Mouse (Mus musculus) lung, postnatal 4 days (tissue): ENCODE measurements around the gene Negr1.
"Not testable (repeated sequence)": the region's sequence is repeated elsewhere in the genome, so short reads cannot be mapped to it uniquely, and the experiment has no call there.

Experiments used
- DNase-seq, 2 experiments: peaks; one replicate each; pipeline ENCODE4 v3.0.0; 2021

Gene Negr1

GRCm38 (mm10) chr3:157036016-157036415 lies 474.4 kb downstream of the Negr1 start:
- DNase-seq = no peak

GRCm38 (mm10) chr3:157036568-157036967 lies 475.0 kb downstream of the Negr1 start:
- no peak for DNase-seq

GRCm38 (mm10) chr3:157040619-157041018 lies 479.0 kb downstream of the Negr1 start:
- no peak for DNase-seq

GRCm38 (mm10) chr3:157044565-157044964 lies 483.0 kb downstream of the Negr1 start:
- DNase-seq = no peak

GRCm38 (mm10) chr3:157064438-157064837 lies 502.8 kb downstream of the Negr1 start:
- not testable (repeated sequence) for DNase-seq

GRCm38 (mm10) chr3:157066331-157066730 lies 504.7 kb downstream of the Negr1 start:
- DNase-seq = no peak

- no peak for DNase-seq
Observed at GRCm38 (mm10) chr3:157079250-157079965, 517.8 kb downstream of the Negr1 start.

- no peak for DNase-seq
Observed at GRCm38 (mm10) chr3:157079966-157080306, 518.3 kb downstream of the Negr1 start.

- no peak for DNase-seq
Observed at GRCm38 (mm10) chr3:157080585-157080984, 519.0 kb downstream of the Negr1 start.

GRCm38 (mm10) chr3:157082808-157083784 lies 521.5 kb downstream of the Negr1 start:
- no peak for DNase-seq

- no peak for DNase-seq
Observed at GRCm38 (mm10) chr3:157085180-157085579, 523.6 kb downstream of the Negr1 start.

GRCm38 (mm10) chr3:157090051-157090450 lies 528.5 kb downstream of the Negr1 start:
- no peak for DNase-seq

- no peak for DNase-seq
Observed at GRCm38 (mm10) chr3:157096284-157096683, 534.7 kb downstream of the Negr1 start.

- no peak for DNase-seq
Observed at GRCm38 (mm10) chr3:157097514-157097913, 535.9 kb downstream of the Negr1 start.

GRCm38 (mm10) chr3:157098417-157098816 lies 536.8 kb downstream of the Negr1 start:
- DNase-seq = no peak

GRCm38 (mm10) chr3:157104866-157105579 lies 543.4 kb downstream of the Negr1 start:
- no peak for DNase-seq

- DNase-seq = no peak
Observed at GRCm38 (mm10) chr3:157105580-157106264, 544.1 kb downstream of the Negr1 start.

- no peak for DNase-seq
Observed at GRCm38 (mm10) chr3:157108156-157108555, 546.6 kb downstream of the Negr1 start.

GRCm38 (mm10) chr3:157109308-157109707 lies 547.7 kb downstream of the Negr1 start:
- peak in 1 of 2 experiments; percentile 16 for DNase-seq

- no peak for DNase-seq
Observed at GRCm38 (mm10) chr3:157115105-157115760, 553.6 kb downstream of the Negr1 start.

GRCm38 (mm10) chr3:157116024-157116423 lies 554.4 kb downstream of the Negr1 start:
- no peak for DNase-seq

- DNase-seq = no peak
Observed at GRCm38 (mm10) chr3:157119916-157120315, 558.3 kb downstream of the Negr1 start.
